Mouse (Mus musculus): ENCODE measurements at regions not wholly inside any gene's neighbourhood (a gene's known extent, or its start where the extent isn't known, plus 50 kb on each side); places are given as distances from the start of the nearest gene placed in this dataset.

GRCm38 (mm10) chr15:59167937-59168659, 279.0 kb downstream of the Gm49356 start:
- DNase-seq (ENCODE audit: low spot score) (no peak), ATAC-seq (ENCODE audit: insufficient read depth, low FRiP score, low TSS enrichment) (no peak)
- H3K27me3 ChIP-seq (ENCODE audit: control insufficient read depth, insufficient read depth, low read length), result no peaks in the 10 kb centered on the region
- WGBS, result 93% methylated on average over 8 of the region's 8 CpGs
- H3K36me3 ChIP-seq (ENCODE audit: control insufficient read depth, insufficient read depth, low read length), result no peaks in the 10 kb centered on the region
- H3K4me1 ChIP-seq (ENCODE audit: control insufficient read depth, insufficient read depth, low read length), result no peaks in the 10 kb centered on the region
- no peak overlapping the region for H3K4me2 ChIP-seq (ENCODE audit: low read depth)
- H3K9ac ChIP-seq (ENCODE audit: low read length), result no peak overlapping the region
- no peak overlapping the region for H3K4me3 ChIP-seq (ENCODE audit: low read depth, low read length)
- peaks cover 2% of the 10 kb centered on the region; the same call in 1 of the 2 replicates for H3K9me3 ChIP-seq (ENCODE audit: control insufficient read depth, low read length)
- H3K27ac ChIP-seq (ENCODE audit: low read depth, low read length), result no peak overlapping the region

- WGBS, result 77% methylated on average over 4 of the region's 4 CpGs
- no peak for DNase-seq (ENCODE audit: low spot score)
- Histone ChIP-seq H3K4me3 (ENCODE audit: low read depth, low read length) (no peak overlapping the region), H3K9ac (ENCODE audit: low read length) (no peak overlapping the region), H3K4me1 (ENCODE audit: control insufficient read depth, insufficient read depth, low read length) (no peaks in the 10 kb centered on the region), H3K27ac (ENCODE audit: low read depth, low read length) (no peak overlapping the region), H3K9me3 (ENCODE audit: control insufficient read depth, low read length) (peaks cover 2% of the 10 kb centered on the region; the same call in 1 of the 2 replicates), H3K36me3 (ENCODE audit: control insufficient read depth, insufficient read depth, low read length) (no peaks in the 10 kb centered on the region), H3K4me2 (ENCODE audit: low read depth) (no peak overlapping the region), H3K27me3 (ENCODE audit: control insufficient read depth, insufficient read depth, low read length) (no peaks in the 10 kb centered on the region)
- no peak for ATAC-seq (ENCODE audit: insufficient read depth, low FRiP score, low TSS enrichment)
Observed at GRCm38 (mm10) chr15:59168660-59169170, 279.6 kb downstream of the Gm49356 start.

- H3K4me3 ChIP-seq (ENCODE audit: low read depth, low read length), result no peak overlapping the region
- no peaks in the 10 kb centered on the region for H3K4me1 ChIP-seq (ENCODE audit: control insufficient read depth, insufficient read depth, low read length)
- H3K9me3 ChIP-seq (ENCODE audit: control insufficient read depth, low read length), result peaks cover 2% of the 10 kb centered on the region; the same call in 1 of the 2 replicates
- no peak overlapping the region for H3K27ac ChIP-seq (ENCODE audit: low read depth, low read length)
- no peak overlapping the region for H3K4me2 ChIP-seq (ENCODE audit: low read depth)
- no peak overlapping the region for H3K9ac ChIP-seq (ENCODE audit: low read length)
- H3K36me3 ChIP-seq (ENCODE audit: control insufficient read depth, insufficient read depth, low read length), result no peaks in the 10 kb centered on the region
- ATAC-seq (ENCODE audit: insufficient read depth, low FRiP score, low TSS enrichment) (no peak), DNase-seq (ENCODE audit: low spot score) (no peak)
- WGBS, result 92% methylated on average over 12 of the region's 12 CpGs
- no peaks in the 10 kb centered on the region for H3K27me3 ChIP-seq (ENCODE audit: control insufficient read depth, insufficient read depth, low read length)
Observed at GRCm38 (mm10) chr15:59169237-59169797, 280.2 kb downstream of the Gm49356 start.

GRCm38 (mm10) chr15:59169831-59170230, 280.7 kb downstream of the Gm49356 start:
- Histone ChIP-seq H3K4me3 (ENCODE audit: low read depth, low read length) (no peak overlapping the region), H3K9ac (ENCODE audit: low read length) (no peak overlapping the region), H3K27me3 (ENCODE audit: control insufficient read depth, insufficient read depth, low read length) (no peaks in the 10 kb centered on the region), H3K27ac (ENCODE audit: low read depth, low read length) (no peak overlapping the region), H3K4me1 (ENCODE audit: control insufficient read depth, insufficient read depth, low read length) (no peaks in the 10 kb centered on the region), H3K9me3 (ENCODE audit: control insufficient read depth, low read length) (peaks cover 2% of the 10 kb centered on the region; the same call in 1 of the 2 replicates), H3K4me2 (ENCODE audit: low read depth) (no peak overlapping the region), H3K36me3 (ENCODE audit: control insufficient read depth, insufficient read depth, low read length) (no peaks in the 10 kb centered on the region)
- WGBS, result 92% methylated on average over 3 of the region's 3 CpGs
- ATAC-seq (ENCODE audit: insufficient read depth, low FRiP score, low TSS enrichment) (no peak), DNase-seq (ENCODE audit: low spot score) (no peak)

- no peak for ATAC-seq (ENCODE audit: insufficient read depth, low FRiP score, low TSS enrichment)
- H3K4me3 ChIP-seq (ENCODE audit: low read depth, low read length), result no peak overlapping the region
- no peak overlapping the region for H3K4me2 ChIP-seq (ENCODE audit: low read depth)
- no peak overlapping the region for H3K9ac ChIP-seq (ENCODE audit: low read length)
- H3K9me3 ChIP-seq (ENCODE audit: control insufficient read depth, low read length), result peaks cover 2% of the 10 kb centered on the region; the same call in 1 of the 2 replicates
- no peaks in the 10 kb centered on the region for H3K36me3 ChIP-seq (ENCODE audit: control insufficient read depth, insufficient read depth, low read length)
- H3K4me1 ChIP-seq (ENCODE audit: control insufficient read depth, insufficient read depth, low read length), result 0 out of 2 replicates have a peak, but pooled peaks cover 2% of the 10 kb centered on the region
- H3K27ac ChIP-seq (ENCODE audit: low read depth, low read length), result no peak overlapping the region
- DNase-seq (ENCODE audit: low spot score), result no peak
- WGBS, result 36% methylated on average over 6 of the region's 6 CpGs
- H3K27me3 ChIP-seq (ENCODE audit: control insufficient read depth, insufficient read depth, low read length), result no peaks in the 10 kb centered on the region
Observed at GRCm38 (mm10) chr15:59171120-59171519, 282.0 kb downstream of the Gm49356 start.

GRCm38 (mm10) chr15:59173452-59174245, 284.6 kb downstream of the Gm49356 start:
- H3K4me3 ChIP-seq (ENCODE audit: low read depth, low read length), result no peak overlapping the region
- H3K4me1 ChIP-seq (ENCODE audit: control insufficient read depth, insufficient read depth, low read length), result 0 out of 2 replicates have a peak, but pooled peaks cover 2% of the 10 kb centered on the region
- ATAC-seq (ENCODE audit: insufficient read depth, low FRiP score, low TSS enrichment) (no peak), DNase-seq (ENCODE audit: low spot score) (no peak)
- H3K27ac ChIP-seq (ENCODE audit: low read depth, low read length), result no peak overlapping the region
- no peak overlapping the region for H3K4me2 ChIP-seq (ENCODE audit: low read depth)
- no peak overlapping the region for H3K9ac ChIP-seq (ENCODE audit: low read length)
- no peaks in the 10 kb centered on the region for H3K27me3 ChIP-seq (ENCODE audit: control insufficient read depth, insufficient read depth, low read length)
- no peaks in the 10 kb centered on the region for H3K9me3 ChIP-seq (ENCODE audit: control insufficient read depth, low read length)
- no peaks in the 10 kb centered on the region for H3K36me3 ChIP-seq (ENCODE audit: control insufficient read depth, insufficient read depth, low read length)
- WGBS, result 82% methylated on average over 21 of the region's 21 CpGs

- Histone ChIP-seq H3K9ac (ENCODE audit: low read length) (no peak overlapping the region), H3K4me1 (ENCODE audit: control insufficient read depth, insufficient read depth, low read length) (0 out of 2 replicates have a peak, but pooled peaks cover 2% of the 10 kb centered on the region), H3K4me2 (ENCODE audit: low read depth) (no peak overlapping the region), H3K36me3 (ENCODE audit: control insufficient read depth, insufficient read depth, low read length) (no peaks in the 10 kb centered on the region), H3K27me3 (ENCODE audit: control insufficient read depth, insufficient read depth, low read length) (no peaks in the 10 kb centered on the region), H3K9me3 (ENCODE audit: control insufficient read depth, low read length) (no peaks in the 10 kb centered on the region), H3K27ac (ENCODE audit: low read depth, low read length) (no peak overlapping the region), H3K4me3 (ENCODE audit: low read depth, low read length) (no peak overlapping the region)
- ATAC-seq (ENCODE audit: insufficient read depth, low FRiP score, low TSS enrichment) (no peak), DNase-seq (ENCODE audit: low spot score) (no peak)
- 25% methylated on average over 7 of the region's 7 CpGs for WGBS
Observed at GRCm38 (mm10) chr15:59174246-59174751, 285.2 kb downstream of the Gm49356 start.

- 73% methylated on average over 8 of the region's 8 CpGs for WGBS
- ATAC-seq (ENCODE audit: insufficient read depth, low FRiP score, low TSS enrichment) (peak; percentile 31; the same call in 1 of the 2 replicates), DNase-seq (ENCODE audit: low spot score) (no peak)
- Histone ChIP-seq H3K4me2 (ENCODE audit: low read depth) (no peak overlapping the region), H3K36me3 (ENCODE audit: control insufficient read depth, insufficient read depth, low read length) (no peaks in the 10 kb centered on the region), H3K4me1 (ENCODE audit: control insufficient read depth, insufficient read depth, low read length) (0 out of 2 replicates have a peak, but pooled peaks cover 2% of the 10 kb centered on the region), H3K9me3 (ENCODE audit: control insufficient read depth, low read length) (no peaks in the 10 kb centered on the region), H3K9ac (ENCODE audit: low read length) (no peak overlapping the region), H3K27me3 (ENCODE audit: control insufficient read depth, insufficient read depth, low read length) (no peaks in the 10 kb centered on the region), H3K27ac (ENCODE audit: low read depth, low read length) (no peak overlapping the region), H3K4me3 (ENCODE audit: low read depth, low read length) (no peak overlapping the region)
Observed at GRCm38 (mm10) chr15:59174893-59175531, 285.9 kb downstream of the Gm49356 start.

Data from neural tube, embryonic 11.5 days (tissue).